Mouse (Mus musculus) heart, postnatal 4 days (tissue): ENCODE measurements at regions not wholly inside any gene's neighbourhood (a gene's known extent, or its start where the extent isn't known, plus 50 kb on each side); places are given as distances from the start of the nearest gene placed in this dataset.
A peak's percentile ranks its signal among the peaks of the same experiment; 100 is the strongest.

Source experiments
- DNase-seq: peaks from one replicate; pipeline ENCODE4 v3.0.0; 2021

DNA sequence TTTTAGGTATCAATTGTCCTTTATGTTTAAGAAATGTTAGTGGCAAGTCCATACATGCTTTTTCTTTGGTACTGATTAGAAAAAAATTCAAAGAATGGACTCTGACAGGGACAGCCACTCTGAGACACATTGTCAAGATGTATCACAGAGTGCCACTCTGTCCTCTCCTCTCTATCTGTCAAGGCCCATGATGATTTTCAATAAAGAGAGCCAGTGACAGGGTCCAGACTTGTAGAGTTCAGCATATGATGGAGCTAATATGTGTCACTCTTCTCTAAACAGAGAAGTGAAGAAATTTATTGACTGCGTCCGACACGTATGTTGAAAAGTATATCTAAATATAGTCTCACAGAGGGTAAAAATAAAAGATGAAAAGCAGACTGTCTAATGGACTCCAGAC lies 672.2 kb upstream of the 4930452B06Rik start:
- no peak for DNase-seq

DNA sequence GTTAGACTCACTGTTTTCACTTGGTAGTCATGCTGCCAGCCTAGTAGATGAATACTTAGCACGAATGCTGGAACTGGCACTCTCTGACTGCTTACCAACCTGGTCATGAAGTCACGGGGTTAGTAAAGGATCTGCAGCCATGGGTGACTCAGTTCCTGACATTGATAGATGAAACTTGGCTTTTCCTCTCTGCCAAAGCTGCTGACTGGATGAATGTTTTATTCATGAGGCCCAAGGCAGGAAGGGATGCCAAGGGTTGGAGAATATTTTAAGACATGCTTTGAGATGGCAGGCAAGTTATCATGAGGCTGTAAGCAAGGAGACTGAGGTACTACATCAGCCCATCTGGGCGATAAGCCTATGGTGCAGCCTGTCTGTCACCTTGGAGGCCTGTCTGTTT lies 671.1 kb upstream of the 4930452B06Rik start:
- no peak for DNase-seq

DNA sequence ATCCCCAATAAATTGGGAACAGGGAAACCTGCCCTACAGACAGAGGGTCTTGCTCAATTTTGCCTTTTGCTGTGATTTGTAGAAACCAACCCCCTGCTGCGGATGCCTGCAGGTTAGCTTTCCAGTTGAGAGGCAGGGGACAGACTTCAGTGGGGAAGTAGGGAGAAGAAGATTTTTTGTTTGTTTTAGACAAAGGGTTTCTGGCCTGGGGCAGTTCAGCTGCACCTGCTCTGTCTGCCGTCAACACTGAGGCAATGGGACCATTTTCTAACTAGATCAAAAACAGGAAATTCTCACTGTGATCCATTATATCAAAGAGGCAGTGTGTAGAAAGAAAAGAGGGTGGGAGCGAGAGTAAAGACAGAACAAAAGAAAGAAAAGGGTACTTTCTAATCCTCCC lies 665.6 kb upstream of the 4930452B06Rik start:
- no peak for DNase-seq

DNA sequence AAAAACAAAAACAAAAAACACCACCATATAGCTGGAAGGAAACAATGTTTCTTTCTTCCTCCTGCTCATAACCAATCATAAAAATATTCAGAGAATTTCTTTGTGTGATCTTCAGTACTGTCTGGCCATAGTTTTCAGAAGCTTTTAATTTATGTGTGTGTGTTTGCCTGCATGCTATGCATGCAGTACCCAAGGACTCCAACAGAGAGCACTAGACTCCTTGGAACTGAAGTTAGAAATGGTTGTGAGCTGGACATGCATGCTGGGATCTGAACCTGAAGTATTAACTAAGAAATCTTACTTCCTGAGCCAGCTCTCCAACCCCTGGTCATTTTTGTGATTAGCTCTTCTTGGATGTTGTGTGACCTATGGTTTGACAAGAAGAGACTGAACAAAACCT lies 664.7 kb upstream of the 4930452B06Rik start:
- DNase-seq, result no peak

DNA sequence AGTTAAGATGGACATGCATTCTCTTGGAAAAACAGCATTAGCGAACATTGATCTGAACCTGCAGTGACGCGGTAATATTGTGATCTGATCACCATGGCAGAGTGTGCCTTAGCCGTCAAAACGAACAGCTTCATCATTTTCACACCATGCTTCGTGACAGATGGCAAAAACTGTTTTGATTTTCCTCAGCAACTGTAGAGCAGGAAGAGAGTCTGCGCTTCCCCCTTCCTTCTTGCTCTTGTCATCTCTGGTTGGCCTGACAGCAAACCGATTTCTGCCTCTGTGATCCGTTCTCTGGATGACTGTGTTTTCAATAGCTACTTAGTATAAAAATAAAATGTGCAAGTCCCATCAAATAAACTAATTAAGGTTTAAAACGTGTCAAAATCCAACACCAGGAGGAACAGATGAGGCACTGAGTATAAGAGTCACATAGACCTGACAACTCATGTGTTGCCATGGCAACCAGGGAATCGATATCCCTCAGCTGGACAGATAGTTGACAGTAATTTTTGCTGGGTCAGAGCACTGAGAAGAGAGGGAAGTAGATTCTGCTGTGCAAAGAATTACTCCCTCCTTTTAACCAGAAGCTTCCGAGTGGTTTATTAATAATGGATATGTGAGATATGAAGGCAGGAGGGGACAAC lies 663.9 kb upstream of the 4930452B06Rik start:
- no peak for DNase-seq

GRCm38 (mm10) chr14:9327344-9327743 lies 661.3 kb upstream of the 4930452B06Rik start:
- no peak for DNase-seq

- peak; percentile 9 for DNase-seq
Observed at GRCm38 (mm10) chr14:9319842-9320241, 653.8 kb upstream of the 4930452B06Rik start.

DNA sequence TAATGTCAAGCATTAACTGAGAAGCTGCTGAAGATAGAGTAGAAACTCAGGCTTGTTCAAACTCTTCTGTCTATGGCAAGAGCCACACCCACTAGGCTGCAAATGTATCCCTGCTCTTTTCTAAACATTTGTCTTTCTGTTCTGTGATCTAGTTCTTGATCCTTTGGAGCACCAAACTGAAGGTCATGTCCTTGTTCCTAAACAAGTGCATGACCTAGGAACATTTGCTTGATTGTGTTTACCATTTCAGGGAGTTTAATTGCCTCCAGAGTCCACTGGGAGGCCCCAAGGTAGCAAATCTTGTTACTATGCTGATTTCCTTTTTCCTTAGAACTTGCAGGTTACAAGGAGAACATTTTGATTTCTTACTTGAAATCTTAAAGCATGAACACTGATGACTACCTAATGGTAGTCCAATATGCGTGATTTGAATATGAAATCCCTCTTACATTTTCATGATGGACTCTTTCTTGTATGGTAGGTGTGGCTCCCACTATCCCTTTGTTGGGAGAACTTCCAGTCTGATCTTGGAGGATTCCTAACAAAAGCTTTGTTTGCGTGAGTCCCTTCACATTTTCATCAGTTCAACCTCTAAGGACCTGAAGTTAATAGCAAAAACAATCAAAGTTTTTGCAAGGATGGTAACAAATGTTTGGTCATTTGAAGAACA lies 652.9 kb upstream of the 4930452B06Rik start:
- no peak for DNase-seq

DNA sequence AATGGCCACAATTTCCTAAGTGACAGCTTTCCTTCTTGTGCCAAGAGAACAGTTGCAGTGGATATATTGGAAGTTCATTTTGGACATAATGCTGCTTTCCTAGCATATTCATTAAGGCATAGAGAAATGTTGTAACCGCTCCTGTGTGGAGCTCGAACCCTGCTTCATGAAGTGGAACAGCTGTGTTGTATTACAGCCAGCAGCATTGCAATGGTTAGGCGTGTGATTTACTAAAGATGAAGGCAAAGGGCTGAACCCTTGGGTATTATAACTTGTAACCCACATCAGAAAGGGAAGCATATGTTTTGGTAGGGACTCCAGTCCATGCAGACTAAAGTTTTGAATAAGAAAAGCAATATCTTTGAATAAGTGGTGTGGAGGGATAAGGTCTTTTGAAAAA lies 649.2 kb upstream of the 4930452B06Rik start:
- no peak for DNase-seq

GRCm38 (mm10) chr14:9296145-9296544 lies 630.1 kb upstream of the 4930452B06Rik start:
- no peak for DNase-seq

DNA sequence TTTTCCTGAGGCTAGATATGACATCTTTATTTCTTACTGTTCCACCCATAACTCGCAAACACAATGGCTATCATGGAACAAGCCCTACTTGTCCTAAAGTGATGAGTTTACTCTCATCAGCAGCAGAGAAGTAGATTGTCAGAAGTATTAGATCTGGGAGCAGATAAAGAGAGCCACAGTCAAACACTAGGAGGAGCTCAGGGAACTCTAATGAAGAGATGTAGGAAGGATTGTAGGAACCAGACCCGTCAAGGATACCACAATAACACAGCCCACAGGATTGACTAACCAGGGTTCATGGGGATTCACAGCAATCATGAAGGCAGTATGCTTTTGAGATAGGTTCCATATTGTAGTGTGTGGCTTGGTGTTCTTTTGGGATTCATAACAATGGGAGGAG lies 628.5 kb upstream of the 4930452B06Rik start:
- DNase-seq, result no peak

GRCm38 (mm10) chr14:9288103-9288502 lies 622.1 kb upstream of the 4930452B06Rik start:
- DNase-seq, result no peak

DNA sequence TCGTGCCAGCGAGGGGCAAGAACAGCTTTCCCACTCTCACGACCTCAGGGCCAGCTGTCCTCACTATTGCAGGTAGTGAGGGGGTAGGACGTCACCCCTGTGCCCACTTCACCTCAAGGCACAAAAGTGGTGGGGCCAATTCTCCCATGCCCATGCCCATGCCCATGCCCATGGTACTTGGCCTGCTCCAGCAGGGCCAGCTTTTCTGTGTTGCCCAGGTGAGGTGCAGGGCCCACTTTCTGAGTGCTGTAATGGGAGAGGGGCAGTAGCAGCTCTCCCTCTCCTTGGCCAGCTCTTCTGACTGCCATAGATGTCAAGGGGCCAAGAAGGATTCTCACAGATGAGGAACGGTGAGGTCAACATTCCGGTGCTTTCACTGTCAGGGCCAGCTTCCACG lies 619.6 kb upstream of the 4930452B06Rik start:
- no peak for DNase-seq

GRCm38 (mm10) chr14:9284976-9285605 lies 619.1 kb upstream of the 4930452B06Rik start:
- DNase-seq, result no peak

GRCm38 (mm10) chr14:9267282-9268091 lies 601.4 kb upstream of the 4930452B06Rik start:
- no peak for DNase-seq

- DNase-seq, result no peak
Observed at GRCm38 (mm10) chr14:9252017-9252416, 586.0 kb upstream of the 4930452B06Rik start.

- no peak for DNase-seq
Observed at GRCm38 (mm10) chr14:9245266-9245665, 579.2 kb upstream of the 4930452B06Rik start.

- DNase-seq, result no peak
Observed at GRCm38 (mm10) chr14:9243336-9243735, 577.3 kb upstream of the 4930452B06Rik start.

GRCm38 (mm10) chr14:9242118-9242517 lies 576.1 kb upstream of the 4930452B06Rik start:
- no peak for DNase-seq

DNA sequence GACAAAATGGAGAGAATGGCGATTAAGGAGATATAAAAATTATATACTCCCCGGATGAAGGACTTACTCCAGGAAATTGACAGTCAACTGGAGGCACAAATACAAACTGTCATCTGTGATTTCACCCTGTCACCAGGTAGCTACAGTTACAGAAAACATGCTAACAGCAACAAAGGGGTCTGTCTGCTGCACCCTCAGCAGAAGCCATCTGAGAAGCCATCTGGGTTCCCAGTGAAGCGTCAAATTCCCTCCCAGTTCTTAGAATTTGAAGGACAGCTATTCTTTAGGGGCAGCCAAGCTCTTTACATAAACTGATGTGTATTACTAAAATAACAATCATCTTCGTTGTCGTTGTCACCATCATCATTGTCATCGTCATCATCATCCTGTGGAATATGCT lies 561.6 kb upstream of the 4930452B06Rik start:
- no peak for DNase-seq

GRCm38 (mm10) chr14:9200246-9200645 lies 534.2 kb upstream of the 4930452B06Rik start:
- DNase-seq, result no peak

DNA sequence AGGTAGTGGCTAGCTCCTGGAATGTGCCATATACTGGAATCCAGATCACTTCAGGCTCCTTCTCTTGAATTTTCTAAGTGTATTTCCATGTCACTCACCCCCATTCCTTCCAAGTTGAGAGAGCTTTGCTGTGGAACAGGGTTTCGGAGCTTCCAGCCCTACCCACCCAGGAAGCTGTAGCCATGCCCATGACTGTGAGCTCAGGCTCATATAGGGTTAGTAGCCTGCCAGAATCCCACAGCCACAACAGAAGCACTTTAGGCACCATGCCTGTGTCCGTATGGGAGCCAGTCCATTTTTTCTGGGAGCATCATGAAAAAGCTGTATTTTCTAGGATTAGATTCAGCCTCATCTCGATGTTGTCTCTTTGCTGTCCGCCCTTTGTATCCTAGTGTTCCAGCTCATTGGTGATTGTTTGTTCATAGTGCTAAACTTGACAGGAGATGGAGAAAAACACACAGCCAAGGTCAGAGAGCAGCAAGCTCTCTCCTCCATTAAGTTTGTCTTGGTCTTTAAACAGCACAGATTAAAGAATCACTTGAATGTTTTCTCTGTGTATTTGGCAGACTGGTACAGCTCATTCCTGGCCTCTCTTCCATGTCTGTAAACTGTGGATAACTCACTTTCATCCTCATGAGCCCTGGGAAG lies 526.2 kb upstream of the 4930452B06Rik start:
- no peak for DNase-seq

GRCm38 (mm10) chr14:9191664-9192063 lies 525.6 kb upstream of the 4930452B06Rik start:
- no peak for DNase-seq
